Mouse (Mus musculus): ENCODE measurements around the gene Sowahc.

Gene Sowahc

DNA sequence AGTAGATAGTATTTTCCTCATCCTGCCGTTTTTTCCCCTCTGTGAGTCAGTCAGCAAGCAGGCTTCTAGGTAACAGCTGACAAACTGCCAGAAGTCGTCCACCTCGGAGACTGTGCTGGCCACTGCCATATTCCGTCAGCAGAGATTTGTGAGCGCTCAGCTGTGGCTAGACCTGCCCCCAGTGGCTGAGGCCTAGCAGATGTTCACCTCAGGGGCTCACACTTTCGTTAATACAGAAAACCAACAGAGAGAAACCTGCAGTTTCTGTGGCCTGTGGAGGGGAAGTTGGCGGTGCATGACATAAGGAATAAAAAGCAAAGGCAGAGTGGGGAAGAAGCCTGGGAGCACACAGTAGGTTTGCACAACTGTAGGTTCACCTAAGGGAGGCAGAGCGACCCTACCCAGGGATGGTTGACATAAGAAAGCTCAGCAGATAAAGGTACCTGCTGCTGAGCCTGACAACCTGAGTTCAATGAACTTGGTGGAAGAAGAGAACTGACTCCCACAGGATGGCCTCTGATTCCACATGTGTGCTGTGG is 31.9 kb downstream of the Sowahc start:
- no peak for DNase-seq (ENCODE audit: low spot score)

DNA sequence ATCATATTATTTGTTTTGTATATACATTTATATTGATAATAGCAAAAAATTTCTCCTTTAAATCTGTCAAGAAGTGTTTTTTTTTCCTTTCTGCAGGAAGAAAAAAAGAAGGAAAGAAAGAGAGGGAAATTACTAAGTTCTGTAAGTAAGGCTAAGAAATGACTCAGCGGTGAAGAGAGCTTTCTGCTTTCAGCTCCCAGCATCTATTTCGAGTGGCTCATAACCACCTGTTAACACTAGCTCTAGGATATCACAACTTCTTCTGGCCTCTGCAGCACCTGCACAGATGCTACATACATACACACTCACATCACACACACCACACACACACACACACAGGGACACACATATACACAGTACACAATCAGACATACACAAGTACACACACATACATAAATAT is 34.8 kb downstream of the Sowahc start:
- DNase-seq (ENCODE audit: low spot score), result no peak

DNA sequence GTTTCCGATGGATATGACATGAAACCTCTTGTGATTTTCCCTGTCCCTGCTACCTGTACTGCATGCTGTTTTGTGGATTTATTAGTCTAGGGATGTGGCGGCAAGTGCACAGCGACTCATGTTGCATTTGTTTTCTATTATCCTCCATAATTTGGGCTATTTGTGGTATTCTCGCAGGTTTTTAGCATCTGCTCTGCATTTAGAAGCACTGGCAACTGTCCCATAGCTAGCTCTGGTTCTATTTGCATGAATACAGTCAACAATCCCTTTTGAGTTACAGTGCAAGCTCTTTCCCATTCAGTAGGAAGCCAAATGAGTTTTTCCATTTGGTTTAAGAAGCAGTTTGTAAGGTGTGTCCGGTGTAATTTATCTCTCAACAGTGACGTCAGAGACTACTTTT is 37.8 kb downstream of the Sowahc start:
- no peak for DNase-seq (ENCODE audit: low spot score)

DNA sequence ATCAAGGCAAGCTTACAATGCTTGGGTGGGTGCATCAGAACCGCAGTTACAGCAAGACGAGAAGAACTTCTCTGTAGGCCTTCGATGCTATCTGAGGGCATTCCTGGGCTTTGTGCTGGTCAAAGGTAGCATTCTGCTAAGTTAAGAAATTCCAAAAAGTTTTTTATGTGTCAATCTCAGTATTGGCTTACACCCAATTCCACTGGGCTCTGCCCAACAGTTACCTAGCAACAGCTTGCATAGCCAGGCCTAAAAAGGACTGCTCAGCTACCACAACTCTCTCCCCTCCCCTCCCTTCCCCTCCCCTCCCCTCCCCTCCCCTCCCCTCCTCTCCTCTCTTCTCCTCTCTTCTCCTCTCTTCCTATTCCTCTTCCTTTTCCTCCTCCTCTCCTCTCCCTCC is 39.9 kb downstream of the Sowahc start:
- no peak for DNase-seq (ENCODE audit: low spot score)

DNA sequence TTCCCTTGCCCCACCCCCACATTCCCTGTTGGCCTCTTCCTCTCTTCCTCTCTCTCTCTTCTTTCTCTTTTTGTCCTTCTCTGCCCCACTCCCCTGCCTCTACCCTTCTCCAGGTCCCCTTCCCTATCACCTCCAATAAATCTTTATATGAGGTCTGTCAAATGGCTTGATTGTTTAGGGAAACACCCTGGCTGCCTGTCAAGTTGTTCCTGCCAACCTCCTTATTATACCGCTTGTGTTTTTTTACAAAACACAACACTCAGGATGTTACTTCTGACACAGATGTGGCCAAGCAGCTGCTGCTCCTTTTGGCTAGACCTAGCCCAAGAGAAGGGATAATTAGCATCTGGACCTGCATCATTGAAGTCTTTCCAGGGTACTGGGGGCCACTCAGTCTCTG is 40.3 kb downstream of the Sowahc start:
- no peak for DNase-seq (ENCODE audit: low spot score)

DNA sequence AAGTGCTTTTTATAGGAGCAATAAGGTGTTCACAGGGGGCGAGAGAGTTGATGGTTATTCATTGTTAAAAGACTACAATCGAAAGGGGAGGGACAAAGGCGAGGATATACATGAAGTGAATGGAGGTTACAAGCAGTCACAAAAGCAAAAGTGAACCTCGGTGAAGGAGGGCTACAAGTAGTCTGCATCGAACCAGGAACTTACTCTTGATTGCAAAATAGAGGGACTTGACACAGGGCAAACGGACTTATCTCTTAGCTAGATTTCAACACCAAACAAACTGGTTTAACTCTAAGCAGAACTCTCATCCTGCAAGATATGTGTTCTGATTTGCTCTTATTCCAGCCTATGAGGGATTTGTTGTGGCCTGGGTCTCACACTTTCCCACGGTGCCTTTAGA is 41.2 kb downstream of the Sowahc start:
- DNase-seq (ENCODE audit: low spot score), result no peak

DNA sequence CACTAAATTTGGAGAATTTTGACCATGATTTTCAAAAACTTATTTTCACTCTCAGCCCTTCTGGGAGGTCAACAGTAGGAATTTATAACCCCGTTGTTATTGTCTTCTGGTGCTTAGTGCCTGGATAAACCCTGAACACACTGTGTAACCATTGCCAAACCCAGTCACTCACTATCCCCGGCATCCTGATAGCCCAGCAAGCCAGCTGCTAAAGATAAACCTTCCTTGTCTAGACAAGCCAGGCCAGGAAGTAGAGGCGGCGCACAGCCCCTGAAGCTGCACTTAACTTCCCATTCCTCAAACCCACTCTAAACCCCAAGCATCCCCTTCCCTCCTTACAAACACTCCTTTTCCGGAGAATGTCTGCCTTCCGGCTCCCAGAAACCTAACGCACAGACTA is 43.3 kb downstream of the Sowahc start:
- no peak for DNase-seq (ENCODE audit: low spot score)

DNA sequence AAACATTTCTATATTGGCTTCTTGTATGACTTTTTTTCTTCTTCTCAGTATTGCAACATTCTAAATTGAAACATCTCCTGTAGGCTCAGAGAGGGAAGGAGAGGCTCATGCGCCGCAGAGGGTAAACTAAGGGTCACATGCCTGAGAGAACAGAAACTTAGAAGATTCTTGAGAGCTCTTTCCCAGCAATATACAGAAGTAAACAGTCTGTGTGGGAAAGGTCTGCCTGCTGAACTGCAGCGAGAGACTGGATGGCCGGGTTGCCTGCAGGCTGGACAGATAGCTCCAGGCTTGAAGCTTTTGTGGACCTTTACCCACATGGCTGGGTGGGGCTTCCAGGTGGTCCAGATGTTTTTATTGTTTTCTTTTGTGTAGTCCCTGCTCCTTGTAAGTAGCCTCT is 43.9 kb downstream of the Sowahc start:
- DNase-seq (ENCODE audit: low spot score), result no peak

DNA sequence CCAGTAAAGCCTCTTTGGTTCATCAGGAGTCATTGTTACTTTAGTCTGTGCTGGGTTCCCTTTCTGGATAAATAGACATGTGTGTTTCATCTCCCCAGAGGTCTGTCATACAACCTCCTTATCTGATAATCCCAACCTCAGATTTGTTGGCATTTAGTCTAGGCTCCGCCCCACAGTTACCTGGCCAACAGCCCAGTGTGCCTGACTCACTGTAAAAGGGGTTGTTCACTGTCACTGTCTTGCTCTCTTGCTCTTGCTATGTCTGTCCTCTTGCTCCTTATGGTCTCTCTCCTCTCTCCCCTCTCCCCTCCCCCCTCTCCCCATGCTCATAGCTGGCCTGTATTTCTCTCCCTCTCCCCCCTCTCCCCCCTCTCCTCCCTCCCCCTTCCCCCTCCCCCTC is 44.3 kb downstream of the Sowahc start:
- DNase-seq (ENCODE audit: low spot score), result no peak

DNA sequence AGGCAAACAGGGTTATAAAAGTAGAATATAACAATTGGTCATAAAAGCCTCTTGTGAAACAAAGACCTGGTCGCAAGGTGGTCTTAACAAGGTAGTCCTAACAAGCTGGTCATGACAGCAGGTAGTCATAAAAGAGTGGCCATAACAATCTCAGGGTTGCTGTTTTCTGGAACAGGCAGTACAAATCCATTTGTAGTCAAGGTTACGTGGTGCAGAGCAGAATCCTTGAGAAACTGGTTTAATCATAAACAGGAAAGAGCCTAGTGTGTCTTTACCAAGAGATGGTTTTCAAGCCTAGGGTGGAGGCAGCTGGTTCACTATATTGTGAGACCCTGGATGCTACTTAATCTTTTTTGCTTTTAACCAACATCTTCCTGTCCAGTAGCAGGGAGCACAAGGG is 45.5 kb downstream of the Sowahc start:
- no peak for DNase-seq (ENCODE audit: low spot score)

DNA sequence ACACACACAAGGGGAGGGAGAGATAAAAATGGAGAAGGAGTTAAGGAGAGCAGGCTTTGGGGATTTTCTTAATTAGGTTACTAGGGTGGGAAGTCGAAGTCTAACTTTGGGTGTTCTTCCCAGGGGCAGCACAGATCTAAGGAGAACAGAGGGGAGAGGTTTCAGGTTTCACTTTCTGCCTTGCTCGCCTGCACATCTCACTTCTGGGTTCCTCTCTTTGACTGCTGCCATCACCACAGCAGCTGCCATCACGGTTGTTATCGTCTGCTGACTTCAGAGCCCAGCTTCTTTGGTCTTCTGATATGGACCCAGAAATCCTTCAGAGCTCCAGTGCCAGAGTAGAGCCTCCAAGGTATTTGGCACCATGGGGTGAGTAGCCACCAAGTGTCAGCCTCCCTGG is 46.4 kb downstream of the Sowahc start:
- no peak for DNase-seq (ENCODE audit: low spot score)

DNA sequence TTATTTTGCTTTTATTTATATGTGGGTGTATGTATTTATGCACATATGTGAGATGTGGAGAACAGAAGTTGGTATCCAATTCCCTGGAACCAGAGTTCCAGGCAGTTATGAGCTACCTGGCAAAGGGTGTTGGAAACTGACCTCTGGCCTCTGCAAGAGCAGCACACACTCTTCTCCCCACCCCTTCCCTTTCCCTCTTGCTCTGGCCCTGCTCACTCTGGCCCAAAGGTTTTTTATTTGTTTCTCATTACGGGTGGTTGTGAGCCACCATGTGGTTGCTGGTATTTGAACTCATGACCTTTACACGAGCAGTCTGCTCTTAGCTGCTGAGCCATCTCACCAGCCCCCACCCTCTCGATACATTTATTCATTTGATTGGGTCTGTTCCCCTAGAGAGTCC is 47.0 kb downstream of the Sowahc start:
- no peak for DNase-seq (ENCODE audit: low spot score)

DNA sequence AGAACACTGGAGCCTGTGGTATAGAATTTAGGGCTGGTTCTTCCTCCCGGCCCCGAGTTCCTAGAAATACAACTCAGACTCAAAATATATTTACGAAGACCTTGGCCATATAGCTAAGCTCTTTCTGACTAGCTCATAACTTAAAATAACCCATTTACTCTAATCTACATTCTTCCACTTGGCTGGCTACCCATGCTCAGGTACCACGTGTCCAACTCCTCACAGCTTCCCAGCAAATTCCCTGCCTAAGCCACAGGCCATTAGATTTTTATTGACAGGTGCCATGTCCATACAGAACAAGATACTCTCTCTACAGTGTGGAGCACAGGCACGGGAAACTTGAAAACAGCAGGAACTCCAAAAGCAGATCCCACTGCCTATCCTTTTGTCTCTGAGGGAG is 54.0 kb downstream of the Sowahc start:
- DNase-seq (ENCODE audit: low spot score), result no peak

Data from c-Kit-positive CD71-positive TER-119-positive erythroid progenitor cells, embryonic 14.5 days (primary cell).